In the genomic region with DNA sequence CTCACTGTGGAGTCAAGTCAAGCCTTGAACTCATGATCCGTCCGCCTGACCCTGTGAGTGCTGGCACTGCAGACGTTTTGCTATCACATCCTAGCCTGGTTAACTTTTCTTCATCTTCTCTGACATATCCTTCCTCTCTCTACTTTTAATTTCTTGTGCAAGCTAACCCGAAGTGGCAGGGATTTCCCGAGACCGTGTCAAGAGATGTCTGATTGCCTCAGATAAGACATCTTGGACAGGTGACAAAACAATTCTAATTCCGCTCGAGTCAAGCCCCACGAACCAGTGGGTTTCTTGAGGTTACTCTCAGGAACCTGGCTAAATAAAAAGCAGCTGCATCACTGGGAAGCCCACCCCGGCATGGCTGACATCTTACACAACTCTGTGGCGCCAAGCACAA, we compare ENCODE assay signal across 24 mouse cellular contexts. TPM values are rescaled to one million over a fixed set of nuclear protein-coding genes. Genes with fewer than 3 reads are reported as not detected.
DNase-seq lines count a peak whose midpoint lies in the region; ATAC-seq lines count a peak whose summit lies in the region.
"Had no signal": no experiment of that assay in that cellular context is flagged by ENCODE, and none has a peak within 500 bp of the region (broad histone marks: within the 10 kb centered on the region; RNA-seq: fewer than 3 reads in every experiment).

No protein-coding gene starts in this region.

- intact Hi-C loops in heart, postnatal 14 days (cut with DNase I) = no loop called here

- peak; percentile 58 for ATAC-seq in common myeloid progenitor, adult 5-6 weeks (replicated peaks; ENCODE audit: low read depth, poor library complexity, severe bottlenecking)
- ATAC-seq in hematopoietic stem cell, adult 5-6 weeks (replicated peaks in 1 of 2; ENCODE audit: insufficient read depth in 1 of 2, low FRiP score in 2 of 2, low TSS enrichment in 1 of 2, low read depth in 1 of 2, poor library complexity in 2 of 2, severe bottlenecking in 2 of 2) = peak; percentile 35 to 60; a peak in 3 of 4 replicates
- ATAC-seq in megakaryocyte progenitor cell, adult 5-6 weeks (replicated peaks; ENCODE audit: poor library complexity) = peak; percentile 51
- ATAC-seq: activated CD4-positive, CD25-positive, alpha-beta regulatory T cell, adult 4 months; forebrain, embryonic 14.5 days; forebrain, postnatal 0 days; hindbrain, embryonic 16.5 days; inflammation-experienced regulatory T-cells, adult 6 months had no signal

- no peak for DNase-seq in kidney, postnatal 10 days
- DNase-seq in thymus, postnatal 0 days (ENCODE audit: low spot score) = no peak
- no peak for DNase-seq in heart, postnatal 14 days
- DNase-seq: adrenal gland, adult 8-10 months; adrenal gland, postnatal 25 days; cerebellum, adult 18-20 months; cerebellum, adult 9-10 months; cerebellum, postnatal 14 days; forebrain, postnatal 0 days; gastrocnemius, postnatal 25 days; heart, adult 2 months had no signal

RNA-seq across cellular contexts. Expression of gene Hcar2, which starts 6.5 kb away (rescaled TPM):
- total RNA-seq in common myeloid progenitor, adult 5-6 weeks (2017) = 3.6 and 4.3 TPM in 2 replicates
- total RNA-seq in hematopoietic stem cell, adult 5-6 weeks (2017) = 9.5 and 10.4 TPM in 2 replicates
- 2.7 and 11.6 TPM in 2 replicates for total RNA-seq in megakaryocyte progenitor cell, adult 5-6 weeks (2015)
- total RNA-seq in megakaryocyte progenitor cell, adult 5-6 weeks (2017) = 1.3 and 4.0 TPM in 2 replicates
- polyA plus RNA-seq in thymus, postnatal 0 days (2015; fragmentation: Nextera tagmentation; extraction: Ambion mirVana) = 0.45 and 1.0 TPM in 2 replicates
- total RNA-seq in heart, postnatal 14 days (2021) = under 1 TPM; 0.17 to 0.19 TPM
- total RNA-seq: ES-E14; forebrain, postnatal 0 days had no signal
- polyA plus RNA-seq: activated CD4-positive, CD25-positive, alpha-beta regulatory T cell, adult 4 months; forebrain, embryonic 11.5 days; forebrain, embryonic 14.5 days; forebrain, postnatal 0 days; heart, embryonic 10.5 days; heart, embryonic 16.5 days; hindbrain, embryonic 13.5 days; hindbrain, embryonic 16.5 days had no signal

RNA-seq across cellular contexts. Expression of gene Hcar1, which starts 21.0 kb away (rescaled TPM):
- not detected in 2 replicates for total RNA-seq in common myeloid progenitor, adult 5-6 weeks (2017)
- not detected in 2 replicates for total RNA-seq in hematopoietic stem cell, adult 5-6 weeks (2017)
- total RNA-seq in megakaryocyte progenitor cell, adult 5-6 weeks (2015) = not detected in 2 replicates
- not detected in 2 replicates for total RNA-seq in megakaryocyte progenitor cell, adult 5-6 weeks (2017)
- 0.27 and 0.38 TPM in 2 replicates for polyA plus RNA-seq in thymus, postnatal 0 days (2015; fragmentation: Nextera tagmentation; extraction: Ambion mirVana)
- total RNA-seq in heart, postnatal 14 days (2021) = under 1 TPM; 0.54 to 0.79 TPM
- total RNA-seq: ES-E14 had no signal
- polyA plus RNA-seq: activated CD4-positive, CD25-positive, alpha-beta regulatory T cell, adult 4 months; heart, embryonic 10.5 days; hindbrain, embryonic 10.5 days; inflammation-experienced regulatory T-cells, adult 6 months had no signal

RNA-seq across cellular contexts. Expression of gene Denr, which starts 48.2 kb away (rescaled TPM):
- total RNA-seq in common myeloid progenitor, adult 5-6 weeks (2017) = 83.5 and 117 TPM in 2 replicates
- total RNA-seq in hematopoietic stem cell, adult 5-6 weeks (2017) = 79.2 and 86.1 TPM in 2 replicates
- 113 and 123 TPM in 2 replicates for total RNA-seq in megakaryocyte progenitor cell, adult 5-6 weeks (2015)
- total RNA-seq in megakaryocyte progenitor cell, adult 5-6 weeks (2017) = 90.6 and 105 TPM in 2 replicates
- polyA plus RNA-seq in thymus, postnatal 0 days (2015; fragmentation: Nextera tagmentation; extraction: Ambion mirVana) = 141 and 142 TPM in 2 replicates
- total RNA-seq in heart, postnatal 14 days (2021) = 10 to 100 TPM; 40.8 to 47.0 TPM
